Mouse (Mus musculus) liver, embryonic 16.5 days (tissue): ENCODE data around the gene Prc1. TPM values are rescaled to one million over a fixed set of nuclear protein-coding genes. Genes with fewer than 3 reads are reported as not detected.

ENCODE experiments used
- ATAC-seq: fragments of 200-750 bp; cut with Nextera tagmentation; 2 replicates; pipeline ENCODE4 v1.8.0; 2017; ENCODE audit warnings: low read depth, mild to moderate bottlenecking, moderate number of reproducible peaks, moderate library complexity
- H3K27ac ChIP-seq: fragments of 300-500 bp; sonication (generic); 2 replicates; pipeline ENCODE4 v1.5.1; 2014; ENCODE audit warnings: mild to moderate bottlenecking, low read length
- H3K27me3 ChIP-seq: fragments of 300-500 bp; sonication (generic); 2 replicates; pipeline ENCODE4 v1.6.1; 2014; ENCODE audit warnings: low read depth, low read length, mixed read lengths; ENCODE audit not compliant: control insufficient read depth, insufficient read depth
- H3K36me3 ChIP-seq: fragments of 300-500 bp; sonication (generic); 2 replicates; pipeline ENCODE4 v1.6.1; 2014; ENCODE audit warnings: mild to moderate bottlenecking; ENCODE audit not compliant: control insufficient read depth, insufficient read depth
- H3K4me1 ChIP-seq: fragments of 300-500 bp; sonication (generic); 2 replicates; pipeline ENCODE4 v1.6.1; 2014; ENCODE audit warnings: low read depth, low read length, mixed read lengths; ENCODE audit not compliant: control insufficient read depth
- H3K4me2 ChIP-seq: fragments of 300-500 bp; sonication (generic); 2 replicates; pipeline ENCODE4 v1.6.1; 2014; ENCODE audit warnings: low read depth, low read length, mixed read lengths
- H3K4me3 ChIP-seq: fragments of 300-500 bp; sonication (generic); 2 replicates; pipeline ENCODE4 v1.5.1; 2014; ENCODE audit warnings: low read depth, mild to moderate bottlenecking, low read length
- H3K9ac ChIP-seq: fragments of 300-500 bp; sonication (generic); 2 replicates; pipeline ENCODE4 v1.6.1; 2014; ENCODE audit warnings: low read depth, low read length
- H3K9me3 ChIP-seq: fragments of 300-500 bp; sonication (generic); replicated peaks from 2 replicates; pipeline ENCODE4 v1.6.1; 2016; ENCODE audit warnings: low read length; ENCODE audit not compliant: control insufficient read depth
- WGBS: fragments of 180-500 bp; shearing (Covaris S2); extraction: QIAGEN DNeasy Blood & Tissue Kit; methylation state at CpG from one replicate; pipeline ENCODE4 v1.1.7; 2014; ENCODE audit not compliant: insufficient replicate concordance; 5-methylcytosine and 5-hydroxymethylcytosine counted together
- polyA plus RNA-seq: library from polyadenylated mRNA; unstranded; fragments of >200 nt; fragmentation: Nextera tagmentation; extraction: Ambion mirVana; gene quantifications from 2 replicates; pipeline ENCODE4 v1.2.1, GENCODE M21; 2015

Gene Prc1
- polyA plus RNA-seq, 1 experiment from 2014 or later: 125 TPM

DNA sequence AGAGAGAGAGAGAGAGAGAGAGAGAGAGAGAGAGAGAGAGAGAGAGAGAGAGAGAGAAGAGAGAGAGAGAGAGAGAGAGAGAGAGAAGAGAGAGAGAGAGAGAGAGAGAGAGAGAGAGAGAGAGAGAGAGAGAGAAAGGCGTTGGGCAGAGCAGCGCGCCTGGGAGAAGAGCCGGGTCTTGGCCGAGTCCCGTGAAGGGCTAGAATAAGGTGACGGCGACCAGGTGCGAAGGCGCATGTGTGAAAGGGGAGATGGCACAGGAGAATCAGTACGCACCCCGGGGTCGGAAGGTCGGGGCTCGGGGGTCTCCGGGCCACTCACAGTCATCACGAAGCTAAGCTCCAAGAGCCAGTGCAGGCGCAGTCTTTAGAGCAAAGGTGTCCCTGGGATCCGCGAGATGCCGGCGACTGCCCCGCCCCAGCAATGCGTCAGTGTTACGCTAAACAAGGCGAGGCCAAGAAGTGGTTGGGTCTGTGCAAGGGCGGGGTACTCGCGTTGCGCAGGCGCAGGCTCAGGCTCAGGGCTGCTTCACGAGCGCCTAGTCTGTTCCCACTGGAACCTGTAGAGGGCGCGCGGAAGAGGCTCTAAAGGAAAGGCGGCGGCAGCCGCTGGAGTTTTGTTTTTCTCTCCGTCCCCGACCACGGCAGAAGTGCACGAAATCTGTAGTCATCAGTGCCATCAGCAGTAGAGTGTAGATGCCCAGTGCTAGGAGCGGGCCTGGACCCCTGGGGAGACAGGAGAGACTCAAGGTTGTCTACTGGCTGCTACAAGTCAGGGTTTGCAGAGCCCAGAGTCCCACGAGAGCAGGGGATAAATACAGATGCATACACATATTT, 45.8 kb downstream of the Prc1 start:
- peak overlapping the region; percentile 74 for H3K4me2 ChIP-seq
- no peaks in the 10 kb centered on the region for H3K9me3 ChIP-seq
- H3K4me1 ChIP-seq: peaks cover 28% of the 10 kb centered on the region
- peak overlapping the region; percentile 80 for H3K27ac ChIP-seq
- WGBS: under 1% methylated on average over 45 of the region's 45 CpGs
- peak overlapping the region; percentile 76 for H3K9ac ChIP-seq
- H3K36me3 ChIP-seq: peaks cover 3% of the 10 kb centered on the region
- no peaks in the 10 kb centered on the region for H3K27me3 ChIP-seq
- peak; percentile 98 for ATAC-seq
- H3K4me3 ChIP-seq: peak overlapping the region; percentile 74

- WGBS: 2% methylated on average over 11 of the region's 11 CpGs
- peak; percentile 56 for ATAC-seq
- H3K4me3 ChIP-seq: peak within 1 kb of the TSS; percentile 74
- peak within 1 kb of the TSS; percentile 76 for H3K9ac ChIP-seq
- no peaks in the 10 kb centered on the region for H3K9me3 ChIP-seq
- H3K27me3 ChIP-seq: no peaks in the 10 kb centered on the region
- peaks cover 3% of the 10 kb centered on the region for H3K36me3 ChIP-seq
- H3K4me1 ChIP-seq: peaks cover 28% of the 10 kb centered on the region
- H3K27ac ChIP-seq: peak within 1 kb of the TSS; percentile 80
- H3K4me2 ChIP-seq: peak within 1 kb of the TSS; percentile 74
These were observed 46.5 kb downstream of the Prc1 start, which contains the start of gene Unc45a for GRCm38 (mm10) chr7:80340793-80341192. Unc45a (minus strand) TSS chr7:80341005.

DNA sequence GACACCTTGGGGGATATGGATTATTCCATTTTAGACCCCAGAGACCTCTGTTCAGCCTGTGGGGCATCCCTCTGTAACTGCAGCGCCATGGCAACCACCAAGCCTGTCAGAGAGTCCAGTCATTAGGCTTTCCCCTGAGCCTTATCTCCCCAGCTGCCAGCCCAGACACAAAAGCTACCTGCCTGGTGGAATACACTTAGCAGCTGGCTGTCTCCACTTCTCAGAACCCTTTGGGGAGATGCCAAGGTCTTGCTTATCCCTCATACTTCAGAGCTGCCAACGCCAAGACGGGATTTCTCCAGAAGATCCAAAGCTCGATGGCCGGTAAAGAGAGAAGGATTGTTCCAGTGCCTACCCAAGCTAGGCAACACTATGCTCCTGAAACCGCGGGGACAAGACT, 47.5 kb downstream of the Prc1 start:
- Histone ChIP-seq H3K4me2 (no peak overlapping the region), H3K36me3 (no peaks in the 10 kb centered on the region), H3K4me3 (no peak overlapping the region), H3K4me1 (peaks cover 29% of the 10 kb centered on the region), H3K27me3 (no peaks in the 10 kb centered on the region), H3K9ac (no peak overlapping the region), H3K27ac (no peak overlapping the region), H3K9me3 (no peaks in the 10 kb centered on the region)
- no peak for ATAC-seq
- WGBS: 66% methylated on average over 7 of the region's 7 CpGs

DNA sequence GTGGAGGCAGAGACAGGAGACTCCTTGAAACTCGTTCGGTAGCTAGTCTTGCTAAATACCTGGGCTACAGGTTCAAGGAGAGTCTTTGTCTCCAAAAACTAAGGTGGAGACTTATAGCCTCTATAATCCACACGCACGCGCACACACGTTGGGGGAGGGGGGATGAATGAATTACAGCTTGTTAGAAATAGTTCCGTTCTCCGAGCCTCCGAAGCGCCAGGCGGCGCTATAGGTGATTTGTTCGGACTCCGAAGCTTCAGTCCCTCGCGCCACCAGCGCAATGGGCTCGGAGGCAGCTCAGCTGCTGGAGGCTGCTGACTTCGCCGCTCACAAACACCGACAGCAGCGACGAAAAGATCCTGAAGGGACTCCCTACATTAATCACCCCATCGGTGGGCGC, 48.6 kb downstream of the Prc1 start, which contains the start of gene Hddc3:
TSS of gene Hddc3 (plus strand) at position 247 of the 400 bp plus-strand sequence.
- H3K9ac ChIP-seq: peak within 1 kb of the TSS; percentile 81
- WGBS: under 1% methylated on average over 25 of the region's 25 CpGs
- H3K36me3 ChIP-seq: no peaks in the 10 kb centered on the region
- peaks cover 32% of the 10 kb centered on the region for H3K4me1 ChIP-seq
- peak within 1 kb of the TSS; percentile 86 for H3K4me2 ChIP-seq
- ATAC-seq: peak; percentile 5; the same call in 1 of the 2 replicates
- H3K27me3 ChIP-seq: no peaks in the 10 kb centered on the region
- H3K27ac ChIP-seq: peak within 1 kb of the TSS; percentile 51
- peak within 1 kb of the TSS; percentile 68 for H3K4me3 ChIP-seq
- no peaks in the 10 kb centered on the region for H3K9me3 ChIP-seq

- Histone ChIP-seq H3K27ac (peak overlapping the region; percentile 51), H3K9ac (peak overlapping the region; percentile 81), H3K4me2 (peak overlapping the region; percentile 86), H3K9me3 (no peaks in the 10 kb centered on the region), H3K4me1 (peaks cover 32% of the 10 kb centered on the region), H3K36me3 (no peaks in the 10 kb centered on the region), H3K4me3 (peak overlapping the region; percentile 68), H3K27me3 (no peaks in the 10 kb centered on the region)
- WGBS: 22% methylated on average over 19 of the region's 19 CpGs
- no peak for ATAC-seq
These were observed 49.2 kb downstream of the Prc1 start for GRCm38 (mm10) chr7:80343270-80344018.

GRCm38 (mm10) chr7:80346173-80346572, 51.9 kb downstream of the Prc1 start:
- Histone ChIP-seq H3K9me3 (no peaks in the 10 kb centered on the region), H3K4me1 (peaks cover 27% of the 10 kb centered on the region), H3K36me3 (no peaks in the 10 kb centered on the region), H3K27me3 (no peaks in the 10 kb centered on the region), H3K4me3 (no peak overlapping the region), H3K9ac (no peak overlapping the region), H3K4me2 (no peak overlapping the region), H3K27ac (no peak overlapping the region)
- WGBS: 71% methylated on average over 9 of the region's 9 CpGs
- ATAC-seq: no peak

DNA sequence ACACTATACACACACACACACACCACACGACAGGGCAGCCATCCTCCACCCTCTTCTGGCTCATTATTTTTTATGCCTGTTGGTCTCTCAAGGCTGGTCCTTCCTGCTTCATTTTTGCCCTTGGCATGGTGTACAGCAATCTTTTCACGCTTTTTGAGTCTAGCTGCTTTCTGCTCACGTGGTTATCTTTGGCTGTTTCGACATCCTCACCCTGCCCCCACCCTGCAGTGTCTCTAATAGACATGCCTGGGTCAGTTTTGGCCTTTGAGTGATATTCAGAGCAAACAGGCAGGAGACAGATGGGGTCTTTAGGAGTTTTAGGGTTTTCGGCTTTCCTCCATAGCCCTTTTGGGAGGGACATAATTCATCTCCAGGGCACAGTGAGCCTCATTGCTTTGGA, 52.6 kb downstream of the Prc1 start:
- WGBS: 43% methylated on average over 5 of the region's 5 CpGs

GRCm38 (mm10) chr7:80347670-80348586, 53.7 kb downstream of the Prc1 start:
- no peak overlapping the region for H3K27ac ChIP-seq
- H3K9me3 ChIP-seq: no peaks in the 10 kb centered on the region
- H3K4me3 ChIP-seq: no peak overlapping the region
- 61% methylated on average over 13 of the region's 13 CpGs for WGBS
- H3K36me3 ChIP-seq: no peaks in the 10 kb centered on the region
- no peak for ATAC-seq
- H3K4me2 ChIP-seq: no peak overlapping the region
- H3K9ac ChIP-seq: no peak overlapping the region
- H3K4me1 ChIP-seq: peaks cover 18% of the 10 kb centered on the region
- no peaks in the 10 kb centered on the region for H3K27me3 ChIP-seq

More for the DNA sequence above, 52.6 kb downstream of the Prc1 start:
- H3K36me3 ChIP-seq: no peaks in the 10 kb centered on the region
- no peak for ATAC-seq
- H3K9me3 ChIP-seq: no peaks in the 10 kb centered on the region
- H3K4me2 ChIP-seq: no peak overlapping the region
- H3K4me1 ChIP-seq: peaks cover 24% of the 10 kb centered on the region
- no peaks in the 10 kb centered on the region for H3K27me3 ChIP-seq
- H3K27ac ChIP-seq: no peak overlapping the region
- H3K9ac ChIP-seq: no peak overlapping the region
- no peak overlapping the region for H3K4me3 ChIP-seq
